Mouse (Mus musculus) bone marrow, adult 2 months (tissue): ENCODE results near the gene Dcaf1. TPM values are rescaled to one million over a fixed set of nuclear protein-coding genes. Genes with fewer than 3 reads are reported as not detected.
A peak's percentile ranks its signal among the peaks of the same experiment; 100 is the strongest.

Experiments used
- H3K27ac ChIP-seq: fragments of 200-500 bp; 2 replicates; pipeline ENCODE4 v1.5.1; 2012; ENCODE audit warnings: low read depth, mild to moderate bottlenecking, control low read depth, inconsistent platforms, low read length; ENCODE audit not compliant: control insufficient read depth, poor library complexity, insufficient read depth
- H3K4me1 ChIP-seq: fragments of 200-500 bp; 2 replicates; pipeline ENCODE4 v1.6.1; 2011; ENCODE audit warnings: low read length; ENCODE audit not compliant: control insufficient read depth, insufficient read depth
- H3K4me3 ChIP-seq: fragments of 200-500 bp; replicated peaks from 2 replicates; pipeline ENCODE3; 2011; ENCODE audit warnings: mild to moderate bottlenecking, low read depth, low read length, control low read depth; ENCODE audit not compliant: control insufficient read depth
- CTCF ChIP-seq: fragments of 200-500 bp; IDR thresholded peaks from 2 replicates; pipeline ENCODE4 v1.5.1; 2011; ENCODE audit warnings: low read length, control low read depth; ENCODE audit not compliant: control insufficient read depth, insufficient read depth
- POLR2A ChIP-seq: fragments of 200-500 bp; IDR thresholded peaks from 2 replicates; pipeline ENCODE4 v1.6.1; 2011; ENCODE audit warnings: low read depth, mild to moderate bottlenecking, control low read depth, low read length, borderline replicate concordance; ENCODE audit not compliant: control insufficient read depth
- WGBS: fragments of 180-500 bp; shearing (Covaris S2); methylation state at CpG from one replicate; pipeline ENCODE4 v1.1.7; 2018; 5-methylcytosine and 5-hydroxymethylcytosine counted together
- polyA plus RNA-seq: library from polyadenylated mRNA; stranded (reverse); fragments of >200 nt; gene quantifications from 2 replicates; pipeline ENCODE4 v1.2.4, GENCODE M21; 2011; ENCODE audit warnings: low replicate concordance; ENCODE audit not compliant: missing spikeins, insufficient read depth, insufficient read length

Dcaf1 gene
- polyA plus RNA-seq, 1 experiment, result 21.5 TPM

DNA sequence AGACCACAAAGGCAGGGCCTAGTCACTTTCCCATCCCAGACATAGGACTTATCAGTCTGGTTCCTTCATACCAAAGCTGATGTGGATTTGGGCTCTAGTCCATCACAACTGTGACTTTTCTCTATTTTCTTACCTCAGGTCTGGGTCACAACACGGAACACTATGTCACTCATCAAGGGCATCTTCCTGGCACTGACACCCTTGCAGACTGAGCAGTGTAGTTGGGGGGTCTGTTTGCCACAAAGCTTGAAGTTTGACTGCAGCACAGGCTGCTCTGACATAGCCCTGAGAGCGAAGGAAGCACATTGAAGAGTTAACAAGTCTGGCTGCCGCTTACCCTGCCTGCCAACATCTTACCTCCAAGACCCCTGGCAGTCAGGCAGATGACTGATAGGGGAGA lies 61.4 kb downstream of the Dcaf1 start:
- TF ChIP-seq CTCF (no peak), POLR2A (no peak)
- Histone ChIP-seq H3K4me1 (peaks cover 2% of the 10 kb centered on the region; the same call in 1 of the 2 replicates), H3K4me3 (no peak overlapping the region), H3K27ac (peak overlapping the region; percentile 7; the same call in 1 of the 2 replicates)
- 77% methylated on average over 3 of the region's 3 CpGs for WGBS

DNA sequence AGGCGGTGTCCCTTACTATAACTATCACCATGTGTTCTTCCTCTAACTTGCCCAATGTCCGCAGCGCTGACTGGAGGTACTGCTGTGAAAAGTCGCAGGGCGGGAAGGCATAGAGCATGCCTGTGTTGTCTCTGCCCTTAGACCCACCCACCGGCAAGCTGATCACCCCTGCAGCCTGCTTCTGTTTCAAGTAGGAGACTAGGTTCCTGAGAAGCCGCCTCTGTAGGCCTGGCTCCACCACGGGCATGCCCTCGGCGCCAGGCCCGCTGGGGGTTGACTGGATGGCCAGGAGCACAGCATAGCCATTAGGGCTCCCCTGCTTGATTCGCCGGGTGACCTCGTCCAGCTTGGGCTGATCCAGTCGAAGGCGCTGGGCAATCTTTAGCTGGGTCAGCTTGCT lies 62.6 kb downstream of the Dcaf1 start:
- WGBS, result 81% methylated on average over 16 of the region's 16 CpGs

DNA sequence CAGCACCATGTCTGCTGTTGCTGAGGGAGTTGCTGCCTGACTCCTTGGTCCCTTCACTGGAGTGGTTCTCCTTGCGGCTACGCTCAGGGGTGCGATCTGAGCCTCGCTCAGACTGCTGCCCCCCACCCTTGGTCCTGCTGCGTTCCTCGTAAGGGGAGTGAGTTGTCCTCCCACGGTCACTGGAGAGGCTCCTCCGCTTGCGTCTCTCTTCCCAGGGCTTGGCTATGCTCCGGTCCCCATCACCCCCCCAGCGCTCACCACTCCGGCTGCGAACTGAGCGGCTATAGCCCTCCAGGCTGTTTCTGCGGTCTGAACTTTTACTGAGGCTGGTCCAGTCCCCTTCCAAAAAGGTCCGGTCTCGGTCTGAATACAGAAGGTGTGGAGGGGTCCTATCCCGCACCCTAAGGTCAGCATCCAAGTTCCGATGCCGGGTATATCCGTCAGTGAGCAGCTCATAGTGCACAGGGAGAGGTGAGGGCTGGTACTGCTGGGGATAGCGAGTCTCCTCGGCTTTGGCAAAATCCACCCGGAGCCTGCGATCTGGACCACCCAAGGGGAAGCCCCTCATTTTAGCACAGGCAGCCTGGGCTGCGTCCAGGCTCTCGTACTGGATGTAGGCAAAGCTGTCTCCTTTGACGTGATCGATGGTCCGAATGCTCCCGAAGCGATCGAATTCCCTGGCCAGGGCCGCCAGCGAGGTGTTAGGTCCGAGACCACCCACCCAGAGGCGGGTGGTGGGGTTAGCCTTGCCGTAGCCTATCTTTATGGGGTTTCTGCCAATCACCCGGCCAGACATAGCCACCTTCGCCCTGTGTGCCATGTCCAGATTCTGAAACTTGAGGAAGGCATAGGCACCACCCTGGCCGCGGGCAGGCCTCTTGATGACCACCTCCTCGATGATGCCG lies 63.6 kb downstream of the Dcaf1 start:
- H3K4me1 ChIP-seq, result peaks cover 2% of the 10 kb centered on the region; the same call in 1 of the 2 replicates
- 80% methylated on average over 44 of the region's 44 CpGs for WGBS
- H3K27ac ChIP-seq, result peak overlapping the region; percentile 75; the same call in 1 of the 2 replicates
- H3K4me3 ChIP-seq, result peak overlapping the region; percentile 85
- TF ChIP-seq CTCF (no peak), POLR2A (no peak)

More for the DNA sequence above, 62.6 kb downstream of the Dcaf1 start:
- Histone ChIP-seq H3K4me1 (peaks cover 2% of the 10 kb centered on the region; the same call in 1 of the 2 replicates), H3K4me3 (no peak overlapping the region), H3K27ac (no peak overlapping the region)
- TF ChIP-seq POLR2A, result no peak
- TF ChIP-seq CTCF, result no peak

DNA sequence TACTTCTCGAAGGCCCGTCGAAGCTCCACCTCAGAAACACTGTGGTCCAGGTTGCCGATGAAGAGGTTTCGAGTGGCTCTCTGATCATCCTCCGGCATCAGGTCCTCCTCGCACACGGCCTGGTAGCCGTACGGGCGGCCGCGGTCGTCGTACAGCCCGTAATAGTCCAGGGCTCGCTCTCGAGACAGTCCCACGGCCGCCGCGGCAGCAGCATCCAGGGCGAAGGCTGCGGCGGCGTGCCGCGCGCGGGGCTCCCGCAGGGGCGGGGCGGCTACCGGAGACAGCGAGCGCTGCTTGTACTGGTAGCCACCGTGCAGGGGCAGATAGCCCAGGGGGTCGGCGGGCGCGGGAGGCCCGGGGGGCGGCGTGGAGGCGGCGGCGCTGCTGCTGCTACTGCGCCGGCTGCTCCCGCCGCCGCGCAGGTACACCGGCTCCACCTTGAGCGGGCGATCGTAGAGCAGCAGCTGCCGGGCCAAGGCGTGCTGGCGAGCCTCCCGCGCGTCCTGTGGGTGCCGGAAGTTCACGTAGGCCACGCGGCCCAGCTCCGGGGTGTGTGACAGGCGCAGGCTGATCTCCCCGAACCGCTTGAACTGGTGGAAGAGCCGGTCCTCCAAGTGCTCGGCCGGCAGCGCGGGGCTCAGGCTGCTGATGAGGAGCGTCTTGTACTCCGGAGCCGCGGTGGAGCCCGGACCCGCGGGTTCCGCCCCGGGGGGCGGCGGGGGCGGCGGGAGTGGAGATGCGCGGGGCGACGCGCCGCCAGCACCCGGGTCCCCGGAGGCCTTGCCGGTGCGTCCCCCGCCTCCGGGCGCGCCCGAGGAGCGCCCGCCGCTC lies 64.4 kb downstream of the Dcaf1 start:
- 2% methylated on average over 107 of the region's 107 CpGs for WGBS
- peak overlapping the region; percentile 90; the same call in 1 of the 2 replicates for H3K27ac ChIP-seq

DNA sequence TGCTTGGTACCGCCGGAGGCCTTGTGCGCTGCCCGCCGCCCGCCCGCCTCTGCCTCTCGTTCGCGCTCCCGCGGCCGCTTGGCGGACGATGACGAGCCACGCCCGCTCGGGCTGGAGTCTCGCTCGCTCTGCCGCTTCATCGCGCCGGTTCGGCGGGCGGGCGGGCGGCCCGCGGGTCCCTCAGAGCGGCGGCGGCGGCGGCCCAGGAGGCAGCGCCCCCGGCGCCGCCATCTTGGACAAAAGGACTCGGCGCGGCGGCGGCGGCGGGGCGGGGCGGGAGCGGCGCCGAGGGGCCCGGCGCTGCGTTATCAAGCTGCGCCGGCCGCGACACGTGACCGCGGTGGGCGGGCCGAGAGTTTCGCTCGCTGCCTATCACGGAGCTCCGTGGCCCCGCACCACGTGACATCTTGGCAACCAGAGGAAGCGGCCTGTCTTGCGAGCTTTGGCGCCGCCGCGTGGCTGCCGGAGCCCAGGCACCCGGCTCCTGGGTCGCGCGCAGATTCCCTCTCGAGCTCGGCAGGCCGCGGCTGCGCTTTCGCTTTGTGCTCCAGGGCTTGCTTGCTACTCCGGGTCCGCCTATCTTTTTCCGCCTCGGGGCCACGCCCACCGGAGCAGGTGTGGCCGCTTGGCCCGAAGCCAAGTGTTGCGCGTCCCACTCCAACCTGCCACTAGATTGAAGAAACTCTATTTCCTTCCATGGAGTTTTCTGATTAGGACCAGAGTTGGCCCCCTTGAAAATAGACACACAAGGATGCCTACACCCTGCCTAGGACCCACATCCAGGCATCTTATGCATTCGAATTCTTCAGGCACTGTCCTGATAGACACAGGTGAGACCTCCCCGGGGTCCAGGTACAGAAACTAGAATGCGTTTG lies 65.4 kb downstream of the Dcaf1 start, which contains the start of gene Rbm15b:
Gene Rbm15b (minus strand): TSS at position 601 of the 875 bp plus-strand sequence.
- WGBS, result 3% methylated on average over 100 of the region's 101 CpGs
- Histone ChIP-seq H3K4me1 (peaks cover 4% of the 10 kb centered on the region; the same call in 1 of the 2 replicates), H3K4me3 (peak within 1 kb of the TSS; percentile 85), H3K27ac (peak within 1 kb of the TSS; percentile 90)
- TF ChIP-seq POLR2A (no peak; the same call in 1 of the 2 replicates), CTCF (peak; percentile 79)

More for the DNA sequence above, 64.4 kb downstream of the Dcaf1 start:
- TF ChIP-seq POLR2A, result no peak; the same call in 1 of the 2 replicates
- no peak for TF ChIP-seq CTCF
- Histone ChIP-seq H3K4me3 (peak overlapping the region; percentile 85), H3K4me1 (peaks cover 4% of the 10 kb centered on the region; the same call in 1 of the 2 replicates)

DNA sequence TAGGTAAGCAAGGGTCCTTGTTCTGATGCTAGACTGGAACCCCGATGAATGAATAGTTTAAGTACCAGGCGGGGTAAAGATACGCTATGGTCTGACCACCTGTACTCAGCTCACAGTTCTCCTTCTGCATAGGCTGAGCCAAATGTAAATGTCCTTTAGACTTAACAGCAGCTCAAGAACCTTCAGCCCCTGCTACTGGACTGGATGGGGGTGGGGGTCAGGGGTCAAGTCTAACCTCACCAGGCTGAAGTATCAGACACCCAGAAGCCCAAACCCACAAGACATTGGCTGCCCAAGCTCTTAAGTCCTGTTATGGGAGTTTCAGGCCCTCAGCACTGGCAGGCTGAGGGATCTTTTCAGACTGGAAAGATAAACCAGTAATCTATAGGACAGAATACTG lies 66.7 kb downstream of the Dcaf1 start:
- Histone ChIP-seq H3K27ac (no peak overlapping the region), H3K4me1 (peaks cover 2% of the 10 kb centered on the region; the same call in 1 of the 2 replicates), H3K4me3 (no peak overlapping the region)
- no peak for TF ChIP-seq POLR2A
- no peak for TF ChIP-seq CTCF
- 96% methylated on average over 3 of the region's 3 CpGs for WGBS

DNA sequence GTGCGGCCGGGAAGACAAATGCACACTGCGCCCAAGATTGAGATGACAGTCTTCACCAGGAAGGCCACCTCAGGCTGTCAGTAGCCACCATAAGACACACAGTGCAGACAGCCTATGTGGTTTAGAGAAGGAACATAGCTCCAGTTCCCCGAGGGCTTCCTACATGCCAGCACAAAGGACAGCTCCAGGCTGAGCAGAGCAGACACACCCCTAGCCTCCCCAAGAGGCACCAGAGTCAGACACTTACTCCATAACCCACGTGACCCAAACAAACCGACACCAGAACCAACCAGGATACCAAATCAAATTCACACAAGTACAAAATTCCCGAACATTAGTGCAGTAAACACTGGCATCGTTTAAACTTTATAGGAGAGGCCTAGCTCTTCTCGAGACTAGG lies 67.6 kb downstream of the Dcaf1 start:
- 82% methylated on average over 9 of the region's 9 CpGs for WGBS
- Histone ChIP-seq H3K4me3 (no peak overlapping the region), H3K4me1 (peaks cover 2% of the 10 kb centered on the region; the same call in 1 of the 2 replicates), H3K27ac (no peak overlapping the region; the same call in 1 of the 2 replicates)
- TF ChIP-seq POLR2A, result no peak
- TF ChIP-seq CTCF, result peak; percentile 7; the same call in 1 of the 2 replicates
